Mouse (Mus musculus): Measurements from ENCODE around the gene Syngr1. TPM values are rescaled to one million over a fixed set of nuclear protein-coding genes. Genes with fewer than 3 reads are reported as not detected.
A peak's percentile ranks its signal among the peaks of the same experiment; 100 is the strongest.

Syngr1 gene
- polyA plus RNA-seq, 1 experiment from 2014 or later: 27.3 TPM

DNA sequence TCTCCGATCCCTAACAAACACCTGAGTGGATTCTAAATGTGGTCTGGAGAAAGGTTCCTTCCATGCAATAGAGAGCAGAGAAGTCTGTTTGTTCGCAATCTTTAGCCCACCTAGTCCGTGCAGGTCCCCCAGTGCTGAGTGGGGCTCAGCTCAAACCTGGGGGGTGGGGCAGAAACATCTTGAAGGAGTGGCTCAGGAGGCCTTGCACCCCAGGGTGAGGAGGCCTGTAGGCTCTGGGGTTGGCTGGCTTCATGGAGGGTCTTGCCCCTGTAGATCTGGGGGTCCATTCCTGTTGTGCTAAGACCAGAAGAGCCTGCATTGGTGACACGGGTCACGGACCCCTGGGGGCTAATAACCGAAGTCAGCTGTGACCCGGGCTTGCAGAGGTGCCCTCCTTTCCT is 907 bp downstream of the Syngr1 start:
- H3K4me1 ChIP-seq: peaks cover 27% of the 10 kb centered on the region
- no peaks in the 10 kb centered on the region for H3K9me3 ChIP-seq
- H3K9ac ChIP-seq: peak overlapping the region; percentile 85
- H3K4me3 ChIP-seq: peak overlapping the region; percentile 77
- H3K27ac ChIP-seq (replicated peaks): no peak overlapping the region
- 28% methylated on average over 7 of the region's 7 CpGs for WGBS
- peaks cover 64% of the 10 kb centered on the region for H3K27me3 ChIP-seq (replicated peaks)
- ATAC-seq (ENCODE audit: extremely low read depth, insufficient number of reproducible peaks, low FRiP score, low TSS enrichment): no peak
- no peaks in the 10 kb centered on the region for H3K36me3 ChIP-seq
- H3K4me2 ChIP-seq: peak overlapping the region; percentile 95

GRCm38 (mm10) chr15:80092599-80092998 is 1.5 kb downstream of the Syngr1 start:
- no peak for ATAC-seq (ENCODE audit: extremely low read depth, insufficient number of reproducible peaks, low FRiP score, low TSS enrichment)
- H3K4me1 ChIP-seq: peaks cover 32% of the 10 kb centered on the region
- H3K4me2 ChIP-seq: peak overlapping the region; percentile 95; the same call in 1 of the 2 replicates
- no peak overlapping the region for H3K9ac ChIP-seq
- H3K27me3 ChIP-seq (replicated peaks): peaks cover 64% of the 10 kb centered on the region
- H3K4me3 ChIP-seq: no peak overlapping the region
- no peak overlapping the region for H3K27ac ChIP-seq (replicated peaks)
- 27% methylated on average over 8 of the region's 8 CpGs for WGBS
- no peaks in the 10 kb centered on the region for H3K36me3 ChIP-seq
- no peaks in the 10 kb centered on the region for H3K9me3 ChIP-seq

DNA sequence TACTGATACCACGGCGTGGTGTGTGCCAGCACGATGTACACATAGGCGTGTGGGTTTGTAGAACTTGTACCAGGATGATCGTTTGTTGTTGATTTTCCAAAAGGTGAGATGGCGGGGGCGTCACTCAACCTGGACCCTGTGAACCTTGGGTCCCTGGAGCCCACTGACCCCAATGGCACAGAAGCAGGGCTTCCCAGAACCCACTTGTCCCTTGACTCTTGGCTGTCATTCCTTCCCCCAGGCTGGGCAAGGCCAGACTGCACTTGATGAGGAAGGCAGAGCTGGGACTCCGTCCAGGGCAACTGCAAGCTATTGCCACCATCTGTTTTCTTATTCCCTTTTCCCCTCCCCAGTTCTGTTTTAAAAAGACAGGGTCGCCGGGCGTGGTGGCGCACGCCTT is 3.1 kb downstream of the Syngr1 start:
- Histone ChIP-seq H3K4me2 (no peak overlapping the region), H3K4me3 (no peak overlapping the region), H3K27me3 (replicated peaks) (peaks cover 76% of the 10 kb centered on the region), H3K27ac (replicated peaks) (no peak overlapping the region), H3K9me3 (no peaks in the 10 kb centered on the region), H3K4me1 (peaks cover 48% of the 10 kb centered on the region), H3K9ac (no peak overlapping the region), H3K36me3 (no peaks in the 10 kb centered on the region)
- 88% methylated on average over 13 of the region's 13 CpGs for WGBS
- ATAC-seq (ENCODE audit: extremely low read depth, insufficient number of reproducible peaks, low FRiP score, low TSS enrichment): no peak

DNA sequence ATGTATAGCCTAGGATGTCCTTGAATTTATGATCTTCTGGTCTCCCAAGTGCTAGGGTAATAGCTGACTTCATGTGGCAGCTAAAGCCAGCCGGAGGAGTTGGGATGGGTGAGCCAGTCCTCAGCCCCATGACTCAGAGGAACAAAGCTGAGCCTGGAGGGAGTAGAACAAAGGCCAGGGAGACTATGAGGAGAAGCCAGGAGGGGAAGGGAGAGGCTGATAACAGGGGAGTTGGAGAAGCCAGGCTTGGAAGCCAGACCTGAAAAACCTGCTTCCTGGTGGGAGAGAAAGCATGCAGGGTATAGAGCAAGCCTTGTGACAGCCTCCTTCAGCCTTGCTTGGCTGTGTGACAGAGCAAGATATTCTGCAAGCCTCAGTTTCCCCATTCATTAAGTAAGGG is 4.5 kb downstream of the Syngr1 start:
- H3K4me2 ChIP-seq: no peak overlapping the region
- WGBS: 54% methylated on average over 1 of the region's 1 CpGs
- no peak overlapping the region for H3K4me3 ChIP-seq
- H3K9me3 ChIP-seq: no peaks in the 10 kb centered on the region
- H3K27me3 ChIP-seq (replicated peaks): peaks cover 74% of the 10 kb centered on the region
- peaks cover 50% of the 10 kb centered on the region for H3K4me1 ChIP-seq
- no peak for ATAC-seq (ENCODE audit: extremely low read depth, insufficient number of reproducible peaks, low FRiP score, low TSS enrichment)
- no peak overlapping the region for H3K9ac ChIP-seq
- no peaks in the 10 kb centered on the region for H3K36me3 ChIP-seq
- no peak overlapping the region for H3K27ac ChIP-seq (replicated peaks)

- ATAC-seq (ENCODE audit: extremely low read depth, insufficient number of reproducible peaks, low FRiP score, low TSS enrichment): no peak
- peaks cover 74% of the 10 kb centered on the region for H3K27me3 ChIP-seq (replicated peaks)
- WGBS: 69% methylated on average over 10 of the region's 10 CpGs
- H3K9me3 ChIP-seq: no peaks in the 10 kb centered on the region
- no peak overlapping the region for H3K27ac ChIP-seq (replicated peaks)
- H3K9ac ChIP-seq: 0 out of 2 replicates have a peak overlapping the region, but pooled peaks have one; percentile 51
- H3K4me3 ChIP-seq: no peak overlapping the region
- peaks cover 44% of the 10 kb centered on the region for H3K4me1 ChIP-seq
- no peaks in the 10 kb centered on the region for H3K36me3 ChIP-seq
- no peak overlapping the region for H3K4me2 ChIP-seq
These were observed 5.3 kb downstream of the Syngr1 start for GRCm38 (mm10) chr15:80096406-80096805.

GRCm38 (mm10) chr15:80096946-80097881 is 6.1 kb downstream of the Syngr1 start:
- Histone ChIP-seq H3K27ac (replicated peaks) (0 out of 2 replicates have a peak overlapping the region, but pooled peaks have one; percentile 3), H3K4me1 (peaks cover 36% of the 10 kb centered on the region), H3K4me3 (peak overlapping the region; percentile 13; the same call in 1 of the 2 replicates), H3K36me3 (no peaks in the 10 kb centered on the region), H3K4me2 (peak overlapping the region; percentile 46), H3K27me3 (replicated peaks) (peaks cover 72% of the 10 kb centered on the region), H3K9ac (peak overlapping the region; percentile 51), H3K9me3 (no peaks in the 10 kb centered on the region)
- peak; percentile 6; the same call in 1 of the 2 replicates for ATAC-seq (ENCODE audit: extremely low read depth, insufficient number of reproducible peaks, low FRiP score, low TSS enrichment)
- 22% methylated on average over 20 of the region's 20 CpGs for WGBS

DNA sequence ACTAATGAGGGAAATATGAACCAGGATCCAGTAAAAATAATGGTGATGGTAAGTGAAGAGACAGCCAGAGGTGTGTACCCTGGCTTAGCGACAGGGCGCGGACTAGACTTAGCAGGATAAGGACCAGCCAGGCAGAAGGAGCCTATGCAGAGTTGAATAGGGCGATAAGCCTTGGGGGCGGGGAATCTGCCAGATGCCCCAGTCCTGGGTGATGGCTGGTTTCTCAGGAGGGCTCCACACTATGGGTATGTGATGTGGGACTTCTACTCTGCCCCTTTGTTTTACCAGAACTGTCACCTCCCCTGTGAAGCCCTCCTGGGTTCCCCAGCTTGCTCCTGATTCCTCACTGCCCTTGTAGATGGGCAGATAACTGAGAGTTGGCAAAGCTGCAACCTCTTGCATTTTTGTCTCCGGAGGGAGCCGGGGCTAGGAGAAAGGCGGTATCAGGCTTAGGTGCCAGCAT is 6.9 kb downstream of the Syngr1 start:
- no peak overlapping the region for H3K4me3 ChIP-seq
- no peak for ATAC-seq (ENCODE audit: extremely low read depth, insufficient number of reproducible peaks, low FRiP score, low TSS enrichment)
- H3K4me1 ChIP-seq: peaks cover 34% of the 10 kb centered on the region
- H3K27ac ChIP-seq (replicated peaks): no peak overlapping the region
- peak overlapping the region; percentile 51; the same call in 1 of the 2 replicates for H3K9ac ChIP-seq
- no peaks in the 10 kb centered on the region for H3K36me3 ChIP-seq
- H3K4me2 ChIP-seq: peak overlapping the region; percentile 46
- WGBS: 18% methylated on average over 8 of the region's 8 CpGs
- peaks cover 64% of the 10 kb centered on the region for H3K27me3 ChIP-seq (replicated peaks)
- H3K9me3 ChIP-seq: no peaks in the 10 kb centered on the region

DNA sequence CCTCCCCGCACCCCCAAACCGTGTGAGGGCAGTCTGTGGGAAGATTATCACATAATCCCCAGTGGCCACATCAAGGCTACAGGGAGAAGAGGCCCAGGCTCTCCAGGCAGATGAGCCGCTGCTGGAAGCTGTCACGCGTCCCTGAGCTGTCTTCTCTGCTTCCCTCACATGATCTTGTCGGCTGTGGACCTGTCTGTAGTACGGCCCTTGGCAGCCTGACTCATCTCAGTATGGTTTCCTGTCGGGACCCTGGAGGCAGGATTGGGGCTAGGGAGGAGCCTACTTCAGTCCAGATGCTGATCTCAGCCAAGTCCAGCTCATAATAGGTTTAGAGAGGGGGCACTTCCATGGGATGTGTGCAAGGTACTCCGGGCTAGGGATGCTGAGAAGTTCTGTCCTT is 7.7 kb downstream of the Syngr1 start:
- 24% methylated on average over 9 of the region's 9 CpGs for WGBS
- no peak overlapping the region for H3K4me2 ChIP-seq
- no peak overlapping the region for H3K4me3 ChIP-seq
- peaks cover 58% of the 10 kb centered on the region for H3K27me3 ChIP-seq (replicated peaks)
- H3K9ac ChIP-seq: peak overlapping the region; percentile 38; the same call in 1 of the 2 replicates
- peaks cover 34% of the 10 kb centered on the region for H3K4me1 ChIP-seq
- ATAC-seq (ENCODE audit: extremely low read depth, insufficient number of reproducible peaks, low FRiP score, low TSS enrichment): no peak
- no peak overlapping the region for H3K27ac ChIP-seq (replicated peaks)
- no peaks in the 10 kb centered on the region for H3K36me3 ChIP-seq
- no peaks in the 10 kb centered on the region for H3K9me3 ChIP-seq

DNA sequence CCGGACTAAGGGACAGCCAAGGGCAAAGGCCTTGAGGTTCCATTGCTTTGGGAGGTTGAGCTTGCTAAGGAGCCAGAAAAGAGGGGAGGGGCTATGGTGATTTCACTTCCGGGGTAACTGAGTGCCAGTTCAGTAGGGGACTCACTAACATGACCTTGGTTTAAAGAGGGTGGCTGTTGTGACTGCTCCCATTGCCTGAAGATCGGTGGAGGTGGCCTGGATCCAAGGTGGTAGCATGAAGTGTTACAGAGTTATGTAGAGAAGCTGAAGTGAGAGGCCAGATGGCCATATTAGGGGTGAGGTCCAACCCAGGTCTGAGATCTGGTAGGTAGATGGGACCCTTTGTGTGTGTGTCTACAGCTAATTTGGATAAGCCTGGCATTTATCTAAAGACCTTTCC is 8.3 kb downstream of the Syngr1 start:
- no peaks in the 10 kb centered on the region for H3K36me3 ChIP-seq
- no peak overlapping the region for H3K4me3 ChIP-seq
- H3K4me2 ChIP-seq: no peak overlapping the region
- no peak for ATAC-seq (ENCODE audit: extremely low read depth, insufficient number of reproducible peaks, low FRiP score, low TSS enrichment)
- no peak overlapping the region for H3K27ac ChIP-seq (replicated peaks)
- peaks cover 34% of the 10 kb centered on the region for H3K4me1 ChIP-seq
- WGBS: 55% methylated on average over 3 of the region's 3 CpGs
- no peaks in the 10 kb centered on the region for H3K9me3 ChIP-seq
- no peak overlapping the region for H3K9ac ChIP-seq
- H3K27me3 ChIP-seq (replicated peaks): peaks cover 52% of the 10 kb centered on the region

- 63% methylated on average over 3 of the region's 3 CpGs for WGBS
- no peak overlapping the region for H3K9ac ChIP-seq
- H3K36me3 ChIP-seq: no peaks in the 10 kb centered on the region
- no peak overlapping the region for H3K27ac ChIP-seq (replicated peaks)
- H3K4me2 ChIP-seq: no peak overlapping the region
- no peaks in the 10 kb centered on the region for H3K9me3 ChIP-seq
- ATAC-seq (ENCODE audit: extremely low read depth, insufficient number of reproducible peaks, low FRiP score, low TSS enrichment): no peak
- H3K27me3 ChIP-seq (replicated peaks): peaks cover 52% of the 10 kb centered on the region
- no peak overlapping the region for H3K4me3 ChIP-seq
- peaks cover 40% of the 10 kb centered on the region for H3K4me1 ChIP-seq
These were observed 9.1 kb downstream of the Syngr1 start for GRCm38 (mm10) chr15:80100196-80100595.

GRCm38 (mm10) chr15:80100871-80101270 is 9.7 kb downstream of the Syngr1 start:
- H3K9ac ChIP-seq: 0 out of 2 replicates have a peak overlapping the region, but pooled peaks have one; percentile 2
- peaks cover 47% of the 10 kb centered on the region for H3K27me3 ChIP-seq (replicated peaks)
- H3K9me3 ChIP-seq: no peaks in the 10 kb centered on the region
- H3K4me3 ChIP-seq: no peak overlapping the region
- H3K4me1 ChIP-seq: peaks cover 46% of the 10 kb centered on the region
- H3K4me2 ChIP-seq: no peak overlapping the region
- 74% methylated on average over 10 of the region's 10 CpGs for WGBS
- no peak overlapping the region for H3K27ac ChIP-seq (replicated peaks)
- H3K36me3 ChIP-seq: no peaks in the 10 kb centered on the region
- no peak for ATAC-seq (ENCODE audit: extremely low read depth, insufficient number of reproducible peaks, low FRiP score, low TSS enrichment)

All from heart, embryonic 13.5 days (tissue).